Mouse (Mus musculus) bone marrow, adult 2 months (tissue): ENCODE data around the gene Gpr18. TPM values are rescaled to one million over a fixed set of nuclear protein-coding genes. Genes with fewer than 3 reads are reported as not detected.
A peak's percentile ranks its signal among the peaks of the same experiment; 100 is the strongest.

ENCODE experiments used
- H3K27ac ChIP-seq: fragments of 200-500 bp; 2 replicates; pipeline ENCODE4 v1.5.1; 2012; ENCODE audit warnings: low read depth, mild to moderate bottlenecking, control low read depth, inconsistent platforms, low read length; ENCODE audit not compliant: control insufficient read depth, poor library complexity, insufficient read depth
- H3K4me1 ChIP-seq: fragments of 200-500 bp; 2 replicates; pipeline ENCODE4 v1.6.1; 2011; ENCODE audit warnings: low read length; ENCODE audit not compliant: control insufficient read depth, insufficient read depth
- H3K4me3 ChIP-seq: fragments of 200-500 bp; replicated peaks from 2 replicates; pipeline ENCODE3; 2011; ENCODE audit warnings: mild to moderate bottlenecking, low read depth, low read length, control low read depth; ENCODE audit not compliant: control insufficient read depth
- CTCF ChIP-seq: fragments of 200-500 bp; IDR thresholded peaks from 2 replicates; pipeline ENCODE4 v1.5.1; 2011; ENCODE audit warnings: low read length, control low read depth; ENCODE audit not compliant: control insufficient read depth, insufficient read depth
- POLR2A ChIP-seq: fragments of 200-500 bp; IDR thresholded peaks from 2 replicates; pipeline ENCODE4 v1.6.1; 2011; ENCODE audit warnings: low read depth, mild to moderate bottlenecking, control low read depth, low read length, borderline replicate concordance; ENCODE audit not compliant: control insufficient read depth
- WGBS: fragments of 180-500 bp; shearing (Covaris S2); methylation state at CpG from one replicate; pipeline ENCODE4 v1.1.7; 2018; 5-methylcytosine and 5-hydroxymethylcytosine counted together
- polyA plus RNA-seq: library from polyadenylated mRNA; stranded (reverse); fragments of >200 nt; gene quantifications from 2 replicates; pipeline ENCODE4 v1.2.4, GENCODE M21; 2011; ENCODE audit warnings: low replicate concordance; ENCODE audit not compliant: missing spikeins, insufficient read depth, insufficient read length

Gene Gpr18
- polyA plus RNA-seq, 1 experiment, result 3.4 TPM

- TF ChIP-seq CTCF (no peak), POLR2A (no peak)
- no peak overlapping the region for H3K27ac ChIP-seq
- WGBS, result 71% methylated on average over 6 of the region's 6 CpGs
- H3K4me3 ChIP-seq, result no peak overlapping the region
- H3K4me1 ChIP-seq, result peaks cover 7% of the 10 kb centered on the region
Observed at GRCm38 (mm10) chr14:121909868-121910267, 5.7 kb downstream of the Gpr18 start.

- 37% methylated on average over 11 of the region's 11 CpGs for WGBS
- Histone ChIP-seq H3K4me1 (peaks cover 16% of the 10 kb centered on the region), H3K4me3 (no peak overlapping the region), H3K27ac (peak overlapping the region; percentile 58)
- TF ChIP-seq POLR2A (no peak), CTCF (no peak)
Observed at GRCm38 (mm10) chr14:121906992-121907681, 8.4 kb downstream of the Gpr18 start.

GRCm38 (mm10) chr14:121906341-121906991 is 9.1 kb downstream of the Gpr18 start:
- Histone ChIP-seq H3K4me3 (no peak overlapping the region), H3K27ac (peak overlapping the region; percentile 58; the same call in 1 of the 2 replicates), H3K4me1 (peaks cover 16% of the 10 kb centered on the region)
- no peak for TF ChIP-seq POLR2A
- no peak for TF ChIP-seq CTCF
- WGBS, result 5% methylated on average over 8 of the region's 8 CpGs

GRCm38 (mm10) chr14:121904754-121905153 is 10.8 kb downstream of the Gpr18 start:
- no peak for TF ChIP-seq CTCF
- no peak for TF ChIP-seq POLR2A
- Histone ChIP-seq H3K4me3 (no peak overlapping the region), H3K4me1 (peaks cover 16% of the 10 kb centered on the region), H3K27ac (peak overlapping the region; percentile 25; the same call in 1 of the 2 replicates)
- WGBS, result 12% methylated on average over 3 of the region's 3 CpGs

- TF ChIP-seq POLR2A (no peak), CTCF (no peak)
- H3K4me3 ChIP-seq, result no peak overlapping the region
- H3K4me1 ChIP-seq, result peaks cover 16% of the 10 kb centered on the region
- peak overlapping the region; percentile 16; the same call in 1 of the 2 replicates for H3K27ac ChIP-seq
- 22% methylated on average over 7 of the region's 7 CpGs for WGBS
Observed at GRCm38 (mm10) chr14:121903381-121903876, 12.2 kb downstream of the Gpr18 start.

- Histone ChIP-seq H3K4me1 (peaks cover 14% of the 10 kb centered on the region), H3K4me3 (no peak overlapping the region), H3K27ac (no peak overlapping the region)
- TF ChIP-seq CTCF (no peak), POLR2A (no peak)
- 87% methylated on average over 6 of the region's 6 CpGs for WGBS
Observed at GRCm38 (mm10) chr14:121901511-121901910, 14.1 kb downstream of the Gpr18 start.

- WGBS, result 65% methylated on average over 3 of the region's 3 CpGs
- Histone ChIP-seq H3K27ac (no peak overlapping the region), H3K4me1 (peaks cover 8% of the 10 kb centered on the region), H3K4me3 (no peak overlapping the region)
- TF ChIP-seq POLR2A (no peak), CTCF (no peak)
Observed at GRCm38 (mm10) chr14:121899071-121899470, 16.5 kb downstream of the Gpr18 start.

- no peak overlapping the region for H3K27ac ChIP-seq
- no peak overlapping the region for H3K4me3 ChIP-seq
- TF ChIP-seq CTCF, result no peak
- no peak for TF ChIP-seq POLR2A
- 29% methylated on average over 11 of the region's 11 CpGs for WGBS
- peaks cover 4% of the 10 kb centered on the region; the same call in 1 of the 2 replicates for H3K4me1 ChIP-seq
Observed at GRCm38 (mm10) chr14:121898509-121898908, 17.1 kb downstream of the Gpr18 start.
